Mouse (Mus musculus) cerebellum, adult 2 months (tissue): ENCODE results near the gene Armc12.

Source experiments
- CTCF ChIP-seq: fragments of 200-500 bp; IDR thresholded peaks from 2 replicates; pipeline ENCODE4 v1.5.1; 2011; ENCODE audit warnings: low read depth, mild to moderate bottlenecking, control low read depth, low read length, moderate library complexity, borderline replicate concordance; ENCODE audit not compliant: insufficient read depth
- POLR2A ChIP-seq: fragments of 200-500 bp; IDR thresholded peaks from 2 replicates; pipeline ENCODE4 v1.6.1; 2011; ENCODE audit warnings: low read length, control low read depth, borderline replicate concordance; ENCODE audit not compliant: insufficient read depth

- TF ChIP-seq CTCF, result no peak
- no peak for TF ChIP-seq POLR2A
These were observed 14.9 kb upstream of the Armc12 start for GRCm38 (mm10) chr17:28515431-28516341.
